Mouse (Mus musculus) R1 (cell line): ENCODE data around the gene Deup1.
A peak's percentile ranks its signal among the peaks of the same experiment; 100 is the strongest.

Source experiments
- DNase-seq: peaks from one replicate; pipeline ENCODE4 v3.0.0-alpha.2; 2018; ENCODE audit warnings: low read depth, low spot score

Deup1 gene

DNA sequence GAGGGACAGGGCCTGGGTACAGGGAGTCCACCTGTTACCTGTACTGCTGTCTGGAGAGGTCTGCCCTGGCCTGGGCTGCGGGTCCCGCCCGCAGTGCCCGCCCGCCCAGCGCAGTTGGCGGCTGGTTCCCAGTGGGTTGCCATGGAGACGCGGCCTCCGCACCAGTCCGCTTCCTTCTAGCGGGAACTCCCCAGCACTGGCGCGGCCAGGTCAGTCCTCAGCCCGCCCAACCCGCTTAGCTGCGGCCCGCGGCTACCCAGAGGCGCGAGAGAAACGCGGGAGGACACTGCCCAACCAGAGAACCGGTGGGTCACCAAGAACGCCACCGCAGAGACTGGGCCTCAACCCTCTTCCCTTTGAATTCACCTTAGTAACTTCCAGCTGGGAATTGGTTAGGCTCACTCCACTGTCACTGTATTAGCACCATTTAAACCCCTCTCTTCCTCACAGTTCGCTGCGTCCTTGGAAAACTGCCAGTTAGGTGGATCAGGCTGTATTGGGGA lies at the start of gene Deup1:
Deup1 (minus strand) TSS at position 149 of the 503 bp plus-strand sequence.
- peak; percentile 76 for DNase-seq

GRCm38 (mm10) chr9:15672251-15672650 lies 44.5 kb upstream of the Deup1 start:
- DNase-seq: no peak

GRCm38 (mm10) chr9:15670002-15670527 lies 42.3 kb upstream of the Deup1 start:
- DNase-seq: no peak

DNA sequence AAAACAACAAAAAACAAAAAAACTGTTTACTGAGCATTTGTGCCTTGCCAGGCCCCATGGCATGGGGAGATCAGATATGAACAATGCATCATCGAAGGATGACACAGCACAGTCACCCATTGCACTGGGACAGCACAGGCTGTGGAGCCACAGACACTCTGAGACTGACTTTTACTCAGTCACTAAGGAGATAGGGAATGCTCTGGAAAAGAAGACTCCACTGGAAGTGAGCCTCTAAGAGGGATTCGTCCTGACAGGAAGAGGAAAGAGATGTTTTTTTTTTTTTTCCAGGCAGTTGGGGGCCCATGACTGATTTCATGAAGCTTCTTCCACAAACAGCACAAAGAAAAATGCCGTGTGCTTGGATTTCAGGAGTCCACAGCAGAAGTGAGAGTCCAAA lies 41.7 kb upstream of the Deup1 start:
- DNase-seq: no peak

GRCm38 (mm10) chr9:15664606-15665005 lies 36.9 kb upstream of the Deup1 start:
- DNase-seq: no peak

DNA sequence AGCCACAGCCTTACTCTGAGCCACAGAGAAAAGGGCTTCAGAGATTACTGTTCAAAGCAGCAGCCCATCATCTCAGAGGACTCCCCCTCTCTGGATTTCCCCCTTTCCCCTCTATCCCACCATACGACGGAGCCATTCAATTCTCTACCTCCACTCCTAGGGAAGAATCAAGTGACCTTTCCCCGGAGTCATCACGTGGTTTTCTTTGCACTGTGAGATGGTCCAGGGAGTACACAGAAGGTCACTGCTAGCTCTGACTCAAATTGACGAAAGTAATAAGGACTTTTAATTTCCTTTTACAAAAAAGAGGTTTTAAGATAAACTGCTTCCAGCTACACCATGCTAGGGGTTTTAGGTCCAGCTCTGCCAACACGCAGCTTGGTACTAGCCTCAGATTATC lies 31.3 kb upstream of the Deup1 start:
- no peak for DNase-seq

DNA sequence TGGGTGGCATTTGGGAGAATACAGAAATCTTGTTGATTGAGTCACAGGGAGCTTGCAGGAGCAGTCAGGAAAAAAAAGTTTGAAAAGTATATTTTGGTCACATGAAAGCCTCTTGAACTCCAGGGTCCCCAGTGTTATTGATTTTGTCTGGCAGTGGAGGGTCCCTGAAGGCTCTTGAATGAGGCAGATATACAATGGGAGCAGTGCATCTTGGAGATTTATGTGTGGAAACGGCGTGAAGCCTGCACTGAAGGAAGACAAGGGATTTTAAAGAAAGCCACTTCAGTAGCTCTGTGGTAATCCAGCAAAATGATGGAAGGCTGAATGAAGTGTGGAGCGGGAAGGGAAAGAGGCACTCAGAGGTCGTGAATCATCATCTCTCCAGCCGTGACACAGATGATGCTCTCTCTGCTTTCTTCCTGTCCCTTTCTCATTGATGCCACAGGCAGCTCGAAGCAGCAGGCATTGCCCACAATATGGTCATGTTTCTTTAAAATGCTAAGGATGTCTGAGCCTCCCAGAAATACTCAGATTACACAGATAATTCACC lies 30.6 kb upstream of the Deup1 start:
- no peak for DNase-seq

DNA sequence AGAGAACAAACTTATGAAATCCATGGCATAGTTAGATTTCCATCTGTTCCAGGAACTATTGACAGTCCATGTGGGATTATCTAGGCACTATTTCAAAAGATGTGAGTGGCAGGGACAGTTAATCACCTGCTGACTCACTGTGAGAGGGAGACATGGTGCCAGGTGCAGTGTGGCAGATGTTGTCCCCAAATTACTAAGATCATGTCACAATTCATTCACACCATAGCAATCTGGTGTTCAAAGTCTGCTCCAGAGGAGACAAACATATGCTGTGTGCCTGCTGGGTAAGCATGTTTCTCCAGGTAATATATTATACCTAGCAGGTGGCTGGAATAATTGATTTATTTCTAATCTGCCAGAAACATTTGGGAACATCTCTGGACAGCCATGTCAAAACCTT lies 25.3 kb upstream of the Deup1 start:
- no peak for DNase-seq

DNA sequence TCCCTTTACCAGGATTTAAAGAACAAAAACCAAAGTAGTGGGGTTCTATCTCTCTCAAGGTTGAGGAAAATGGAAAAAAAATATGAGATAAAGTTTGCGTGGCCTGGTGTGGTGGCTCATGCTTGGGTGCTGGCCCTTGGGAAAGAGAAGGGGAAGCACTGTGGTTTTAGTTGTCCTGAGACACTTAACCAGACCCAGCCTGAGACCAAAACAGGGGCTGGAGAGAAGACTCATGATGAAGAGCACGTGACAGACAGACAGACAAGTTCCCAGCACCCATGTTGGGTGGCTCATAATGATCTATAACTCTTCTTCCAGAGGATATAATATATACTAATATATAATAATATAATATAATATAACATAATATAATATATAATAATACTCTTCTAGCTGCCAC lies 22.2 kb upstream of the Deup1 start:
- DNase-seq: no peak

DNA sequence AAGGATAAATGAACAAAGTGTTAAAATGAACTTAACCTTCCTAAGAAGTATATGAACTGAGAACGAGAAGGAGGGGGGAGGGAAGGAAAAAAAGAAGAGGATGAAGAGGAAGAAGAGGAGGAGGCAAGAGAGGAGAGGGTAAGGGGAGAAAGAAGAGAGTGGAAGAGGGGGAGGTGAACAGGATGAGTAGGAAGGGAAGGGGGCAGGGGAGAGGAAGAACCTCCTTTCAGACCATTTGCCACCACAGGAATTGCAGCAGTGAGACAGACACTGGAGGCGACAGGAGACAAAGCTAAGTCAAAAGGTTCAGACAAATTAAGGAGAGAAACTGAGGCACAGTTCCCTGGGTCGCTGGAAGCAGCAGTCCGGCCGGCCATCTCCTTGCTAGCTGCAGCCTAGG lies 349 bp downstream of the Deup1 start:
- no peak for DNase-seq

GRCm38 (mm10) chr9:15624739-15625138 lies 3.0 kb downstream of the Deup1 start:
- DNase-seq: no peak

GRCm38 (mm10) chr9:15619767-15620166 lies 8.0 kb downstream of the Deup1 start:
- DNase-seq: no peak

GRCm38 (mm10) chr9:15619020-15619590 lies 8.6 kb downstream of the Deup1 start:
- no peak for DNase-seq

- DNase-seq: no peak
Observed at GRCm38 (mm10) chr9:15617061-15617460, 10.7 kb downstream of the Deup1 start.

GRCm38 (mm10) chr9:15616471-15616870 lies 11.3 kb downstream of the Deup1 start:
- no peak for DNase-seq

- DNase-seq: peak; percentile 68
Observed at GRCm38 (mm10) chr9:15609280-15609930, 18.3 kb downstream of the Deup1 start.

DNA sequence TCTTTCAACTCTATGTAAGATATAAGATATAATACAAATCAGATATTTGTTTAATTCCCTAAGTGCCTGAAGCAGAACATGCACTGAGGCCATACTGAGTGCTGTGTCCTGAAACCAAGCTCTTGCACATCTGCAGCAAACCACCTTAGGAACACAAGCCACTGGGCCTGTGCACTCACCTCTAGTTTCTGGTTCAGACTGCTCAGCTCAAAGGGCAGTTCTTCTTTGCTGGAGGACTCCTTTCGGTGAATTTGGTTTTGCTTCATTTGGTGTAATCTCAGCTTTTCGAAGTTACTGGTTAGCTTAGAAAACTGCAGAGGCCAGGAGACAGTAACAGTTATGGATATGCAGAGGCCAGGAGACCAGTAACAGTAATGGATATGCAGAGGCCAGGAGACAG lies 20.1 kb downstream of the Deup1 start:
- no peak for DNase-seq

- DNase-seq: no peak
Observed at GRCm38 (mm10) chr9:15603156-15603555, 24.6 kb downstream of the Deup1 start.

DNA sequence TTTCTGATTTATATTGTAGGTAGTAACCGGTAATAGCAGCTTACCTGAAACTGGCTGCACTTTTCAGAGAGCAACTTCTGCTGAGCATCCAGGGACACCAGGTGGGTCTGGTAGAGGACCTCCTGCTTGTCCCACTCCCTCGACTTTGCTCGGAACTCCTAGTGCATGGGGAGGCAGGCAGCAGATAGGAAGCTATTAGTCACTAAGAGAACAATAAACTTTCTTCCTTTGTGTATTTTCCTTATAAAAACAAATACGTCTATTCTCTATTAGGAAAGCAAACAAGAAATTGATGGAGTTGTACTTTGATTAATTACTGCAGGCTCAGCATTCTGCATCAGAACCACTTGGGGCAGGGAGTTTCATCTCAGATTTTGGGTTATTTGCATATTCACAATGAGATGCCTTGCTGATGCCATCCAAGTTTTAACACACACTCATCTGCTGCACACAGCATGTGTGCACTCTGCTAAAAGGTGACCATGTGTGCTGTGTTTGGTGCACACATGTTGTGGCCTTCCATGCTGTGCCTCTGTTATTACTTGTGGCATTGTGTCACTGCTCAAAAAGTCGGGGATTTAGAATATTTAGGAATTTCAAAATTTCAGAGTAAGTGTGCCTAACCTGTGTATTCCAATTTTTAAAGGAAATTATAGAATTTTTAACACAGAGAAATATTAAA lies 26.7 kb downstream of the Deup1 start:
- DNase-seq: no peak

- DNase-seq: peak; percentile 10
Observed at GRCm38 (mm10) chr9:15600156-15600858, 27.4 kb downstream of the Deup1 start.

DNA sequence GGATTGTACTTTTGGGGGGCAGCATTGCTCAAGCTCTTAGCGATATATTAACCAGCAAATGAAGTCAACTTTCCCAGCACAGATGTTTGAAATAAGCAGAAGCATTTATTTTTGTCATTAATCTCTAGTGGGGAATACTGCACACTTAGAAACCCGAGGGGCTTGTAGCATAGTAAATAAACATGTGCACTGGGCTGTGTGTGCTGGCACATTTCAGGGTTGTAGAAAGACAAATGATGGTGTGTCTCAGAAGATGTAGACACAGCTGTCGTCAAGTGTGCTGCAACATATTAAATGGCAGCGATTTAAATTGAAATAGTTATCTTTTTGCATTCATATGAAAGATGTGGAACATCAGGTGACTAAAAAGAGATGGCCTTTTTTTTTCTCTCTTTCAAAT lies 31.1 kb downstream of the Deup1 start:
- DNase-seq: no peak

GRCm38 (mm10) chr9:15594148-15594547 lies 33.6 kb downstream of the Deup1 start:
- no peak for DNase-seq
